Mouse (Mus musculus): Measurements from ENCODE around the gene Arrdc5.

Gene Arrdc5

GRCm38 (mm10) chr17:56256239-56256881 is 43.7 kb downstream of the Arrdc5 start, which contains the start of gene Fem1a:
Gene Fem1a, plus strand, starts transcription at chr17:56256810.
- in situ Hi-C loops (cut with MboI, MseI): loop anchor here (5.0 kb wide), 1 partner anchor 124 kb away; no protein-coding TSS in a partner anchor

GRCm38 (mm10) chr17:56255863-56256238 is 44.2 kb downstream of the Arrdc5 start:
- in situ Hi-C loops (cut with MboI, MseI): loop anchor here (5.0 kb wide), 1 partner anchor 124 kb away; no protein-coding TSS in a partner anchor

- in situ Hi-C loops (cut with MboI, MseI): loop anchor here (5.0 kb wide), 1 partner anchor 123 kb away; no protein-coding TSS in a partner anchor
Measured at GRCm38 (mm10) chr17:56255429-56255828, 44.7 kb downstream of the Arrdc5 start.

DNA sequence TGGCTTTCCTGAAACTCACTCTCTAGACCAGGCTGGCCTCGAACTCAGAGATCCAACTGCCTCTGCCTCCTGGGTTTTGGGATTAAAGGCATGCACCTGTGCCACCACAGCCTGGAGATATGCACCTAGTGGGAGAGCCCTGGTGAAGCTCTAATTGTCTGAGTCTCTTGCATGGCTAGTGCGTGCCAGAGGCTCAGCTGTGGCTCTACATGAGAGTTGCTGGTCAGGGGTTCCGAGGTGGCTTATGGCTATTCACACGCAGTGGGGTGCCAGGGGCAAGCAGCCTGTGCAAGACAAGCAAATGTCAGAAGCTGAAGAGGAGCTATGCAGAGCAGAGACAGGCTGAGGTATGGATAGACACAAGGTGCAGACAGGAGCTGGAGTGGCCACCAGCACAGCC is 45.4 kb downstream of the Arrdc5 start:
- in situ Hi-C loops (cut with MboI, MseI): loop anchor here (5.0 kb wide), 2 partner anchors 52 to 122 kb away; no protein-coding TSS in a partner anchor

DNA sequence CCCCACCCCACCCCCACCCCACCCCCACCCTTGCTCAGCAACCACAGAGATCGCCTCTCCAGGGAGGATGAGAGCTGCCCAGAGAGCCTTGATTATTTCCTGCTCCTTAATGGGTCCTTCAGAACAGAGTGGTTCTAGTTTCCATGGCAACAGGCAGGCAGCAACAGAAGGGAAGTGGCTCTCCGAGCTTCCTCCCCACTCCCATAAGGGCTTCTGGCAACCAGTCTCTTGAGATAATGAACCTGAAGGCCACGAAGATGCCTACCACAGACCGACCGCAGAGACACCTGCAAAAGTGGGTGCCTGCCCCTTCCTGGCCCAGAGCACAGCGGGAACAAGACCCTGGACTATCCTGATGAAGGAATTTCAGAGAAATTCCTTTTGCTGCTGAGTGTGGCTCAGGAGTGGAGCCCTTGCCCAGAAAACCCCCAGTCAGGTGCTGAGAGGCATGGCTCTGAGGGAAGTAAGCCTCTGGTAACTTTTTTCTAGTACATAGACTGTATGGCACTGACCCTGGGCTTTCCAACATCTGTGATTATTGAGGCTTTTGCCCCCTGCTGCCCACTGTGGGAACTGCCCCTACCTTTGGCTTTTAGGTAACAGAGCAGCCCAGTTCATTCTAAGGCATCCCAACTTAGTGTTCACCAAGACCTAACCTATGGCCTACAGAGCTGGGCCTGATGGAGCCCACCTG is 48.8 kb downstream of the Arrdc5 start:
- in situ Hi-C loops (cut with MboI, MseI): loop anchor here (5.0 kb wide), 1 partner anchor 49 kb away; no protein-coding TSS in a partner anchor

GRCm38 (mm10) chr17:56245608-56246007 is 54.5 kb downstream of the Arrdc5 start:
- in situ Hi-C loops (cut with MboI, MseI): no loop called here
